Mouse (Mus musculus) midbrain, embryonic 12.5 days (tissue): ENCODE data around the gene Gm8922. TPM values are rescaled to one million over a fixed set of nuclear protein-coding genes. Genes with fewer than 3 reads are reported as not detected.
"Not testable (repeated sequence)": the region's sequence is repeated elsewhere in the genome, so short reads cannot be mapped to it uniquely, and the experiment has no call there.

Experiments
- ATAC-seq: fragments of 200-750 bp; cut with Nextera tagmentation; 2 replicates; pipeline ENCODE4 v1.8.0; 2017; ENCODE audit warnings: low read depth, moderate TSS enrichment, moderate library complexity; ENCODE audit not compliant: low FRiP score
- H3K27ac ChIP-seq: fragments of 300-500 bp; sonication (generic); replicated peaks from 2 replicates; pipeline ENCODE4 v1.5.1; 2016; ENCODE audit warnings: mild to moderate bottlenecking
- H3K27me3 ChIP-seq: fragments of 300-500 bp; sonication (generic); 2 replicates; pipeline ENCODE4 v1.6.1; 2016; ENCODE audit warnings: mild to moderate bottlenecking
- H3K36me3 ChIP-seq: fragments of 300-500 bp; sonication (generic); 2 replicates; pipeline ENCODE4 v1.6.1; 2016
- H3K4me1 ChIP-seq: fragments of 300-500 bp; sonication (generic); 2 replicates; pipeline ENCODE4 v1.6.1; 2016
- H3K4me2 ChIP-seq: fragments of 300-500 bp; sonication (generic); replicated peaks from 2 replicates; pipeline ENCODE4 v1.6.1; 2016; ENCODE audit warnings: mild to moderate bottlenecking, moderate library complexity
- H3K4me3 ChIP-seq: fragments of 300-500 bp; sonication (generic); 2 replicates; pipeline ENCODE4 v1.5.1; 2016; ENCODE audit warnings: mild to moderate bottlenecking
- H3K9ac ChIP-seq: fragments of 300-500 bp; sonication (generic); replicated peaks from 2 replicates; pipeline ENCODE4 v1.6.1; 2016; ENCODE audit warnings: mild to moderate bottlenecking, moderate library complexity
- H3K9me3 ChIP-seq: fragments of 300-500 bp; sonication (generic); 2 replicates; pipeline ENCODE4 v1.6.1; 2016; ENCODE audit warnings: mild to moderate bottlenecking
- WGBS: fragments of 180-500 bp; shearing (Covaris S2); methylation state at CpG from one replicate; pipeline ENCODE4 v1.1.7; 2016; 5-methylcytosine and 5-hydroxymethylcytosine counted together
- polyA plus RNA-seq: library from polyadenylated mRNA; unstranded; fragments of >200 nt; fragmentation: Nextera tagmentation; extraction: Ambion mirVana; gene quantifications from 2 replicates; pipeline ENCODE4 v1.2.1, GENCODE M21; 2016

Gene Gm8922
- not detected in 2 replicates for polyA plus RNA-seq

- ATAC-seq, H3K4me3 ChIP-seq, H3K9ac ChIP-seq, H3K27ac ChIP-seq, H3K4me2 ChIP-seq, H3K27me3 ChIP-seq, H3K9me3 ChIP-seq, H3K36me3 ChIP-seq, H3K4me1 ChIP-seq: not testable (repeated sequence)
- no CpG with 5 or more reads among the region's 2 CpGs for WGBS
Observed at GRCm38 (mm10) chr5:11681659-11682058, at the start of gene Gm8922. Gene Gm8922, plus strand, starts transcription at chr5:11681959.

Other genes starting within 250 kb of the Gm8922 start
- gene Gm8906, start 179.3 kb upstream of the Gm8922 start, polyA plus RNA-seq: not detected in 2 replicates
- not detected in 2 replicates for gene Gm6460, start 87.0 kb upstream of the Gm8922 start, polyA plus RNA-seq
- not detected in 2 replicates for gene Gm8926, start 88.6 kb downstream of the Gm8922 start, polyA plus RNA-seq
- not detected in 2 replicates for gene Gm6465, start 163.6 kb downstream of the Gm8922 start, polyA plus RNA-seq
- gene 4933402N22Rik, start 236.1 kb downstream of the Gm8922 start, polyA plus RNA-seq: not detected in 2 replicates